Mouse (Mus musculus) adrenal gland, adult 2 months (tissue): ENCODE data around the gene Mex3d. TPM values are rescaled to one million over a fixed set of nuclear protein-coding genes. Genes with fewer than 3 reads are reported as not detected.

Experiments
- DNase-seq: peaks from one replicate; pipeline ENCODE4 v3.0.0; 2021
- polyA plus RNA-seq: library from polyadenylated mRNA; depleted of rRNA; stranded (reverse); fragments of >200 nt; gene quantifications from 2 replicates; pipeline ENCODE4 v1.2.3, GENCODE M21; 2012
- total RNA-seq, 2 experiments: library from RNA; stranded (reverse); gene quantifications; 2 replicates each; pipeline ENCODE4 v1.2.3; 2021

The Mex3d gene
- total and polyA plus RNA-seq, 3 experiments = 19.2 to 60.7 (median 19.5) TPM

- DNase-seq = peak; percentile 56
These were observed 556 bp downstream of the Mex3d start for GRCm38 (mm10) chr10:80386735-80387471.

GRCm38 (mm10) chr10:80385811-80386734, 1.4 kb downstream of the Mex3d start:
- DNase-seq = peak; percentile 64

GRCm38 (mm10) chr10:80385310-80385709, 2.1 kb downstream of the Mex3d start:
- peak; percentile 67 for DNase-seq

- DNase-seq = no peak
These were observed 2.8 kb downstream of the Mex3d start for GRCm38 (mm10) chr10:80384709-80385108.

- DNase-seq = peak; percentile 41
These were observed 3.3 kb downstream of the Mex3d start for GRCm38 (mm10) chr10:80384115-80384639.

GRCm38 (mm10) chr10:80383431-80383830, 4.0 kb downstream of the Mex3d start:
- DNase-seq = peak; percentile 48

- DNase-seq = peak; percentile 70
These were observed 4.7 kb downstream of the Mex3d start for GRCm38 (mm10) chr10:80382641-80383365.

- no peak for DNase-seq
These were observed 9.7 kb downstream of the Mex3d start for GRCm38 (mm10) chr10:80377716-80378115.

GRCm38 (mm10) chr10:80376160-80376559, 11.3 kb downstream of the Mex3d start:
- DNase-seq = peak; percentile 89

GRCm38 (mm10) chr10:80374063-80374462, 13.4 kb downstream of the Mex3d start:
- DNase-seq = peak; percentile 83

GRCm38 (mm10) chr10:80372706-80373105, 14.8 kb downstream of the Mex3d start:
- no peak for DNase-seq

GRCm38 (mm10) chr10:80371983-80372382, 15.5 kb downstream of the Mex3d start:
- DNase-seq = no peak

GRCm38 (mm10) chr10:80371411-80371966, 16.0 kb downstream of the Mex3d start:
- no peak for DNase-seq

- no peak for DNase-seq
These were observed 17.3 kb downstream of the Mex3d start for GRCm38 (mm10) chr10:80369995-80370747.

- no peak for DNase-seq
These were observed 19.1 kb downstream of the Mex3d start for GRCm38 (mm10) chr10:80368392-80368791.

GRCm38 (mm10) chr10:80367954-80368353, 19.5 kb downstream of the Mex3d start:
- no peak for DNase-seq

GRCm38 (mm10) chr10:80365736-80366135, 21.7 kb downstream of the Mex3d start:
- DNase-seq = no peak

GRCm38 (mm10) chr10:80363734-80364133, 23.7 kb downstream of the Mex3d start:
- DNase-seq = no peak

GRCm38 (mm10) chr10:80357994-80358639, 29.3 kb downstream of the Mex3d start:
- DNase-seq = peak; percentile 44

- no peak for DNase-seq
These were observed 30.1 kb downstream of the Mex3d start for GRCm38 (mm10) chr10:80357336-80357735.
